Mouse (Mus musculus) ES-E14 (cell line): Measurements from ENCODE around the gene Dapk2.

ENCODE experiments used
- CHD2 ChIP-seq: IDR thresholded peaks from 2 replicates; pipeline ENCODE4 v1.6.1; 2014; ENCODE audit warnings: mild to moderate bottlenecking, low read depth, low read length, inconsistent platforms
- MAFK ChIP-seq: IDR thresholded peaks from 2 replicates; pipeline ENCODE4 v1.6.1; 2014; ENCODE audit warnings: mild to moderate bottlenecking, low read depth, low read length, inconsistent platforms; ENCODE audit not compliant: insufficient read depth
- ZC3H11A ChIP-seq: IDR thresholded peaks from 2 replicates; pipeline ENCODE4 v1.6.1; 2012; ENCODE audit warnings: low read depth, mild to moderate bottlenecking, inconsistent platforms, low read length, borderline replicate concordance

DNA sequence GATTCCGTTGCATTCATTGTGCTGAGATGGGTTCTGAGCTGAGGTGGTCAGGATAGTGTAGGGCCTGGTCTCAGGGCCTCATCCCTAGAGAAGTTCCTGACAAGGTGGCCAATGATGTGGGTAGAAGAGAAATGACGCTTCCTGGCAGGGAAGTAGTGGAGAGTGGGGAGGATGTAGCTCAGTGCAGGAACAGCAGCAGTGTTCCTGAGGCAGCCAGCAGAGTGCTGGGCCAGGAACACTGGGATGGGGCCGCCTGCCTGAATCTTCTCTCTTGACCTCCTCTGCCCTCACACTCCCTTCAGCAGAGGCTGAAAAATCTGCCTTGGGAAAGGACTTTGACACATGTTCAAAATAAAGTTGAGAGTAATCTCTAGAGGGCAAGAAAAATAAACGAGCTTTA is 85.2 kb downstream of the Dapk2 start:
- TF ChIP-seq MAFK (no peak), CHD2 (no peak), ZC3H11A (no peak)
